Mouse (Mus musculus) kidney, adult 2 months (tissue): ENCODE measurements around the gene Pik3c2b.

ENCODE experiments used
- CTCF ChIP-seq: fragments of 200-500 bp; conservative IDR thresholded peaks from 2 replicates; pipeline ENCODE4 v1.5.1; 2011; ENCODE audit warnings: low read depth, mild to moderate bottlenecking, control low read depth, low read length, moderate library complexity, mixed read lengths; ENCODE audit not compliant: insufficient read depth, insufficient read length
- POLR2A ChIP-seq: fragments of 200-500 bp; IDR thresholded peaks from one replicate; pipeline ENCODE4 v1.6.1; 2011; ENCODE audit warnings: low read depth, low read length, control low read depth

GRCm38 (mm10) chr1:133053034-133053433, 7.6 kb downstream of the Pik3c2b start:
- no peak for TF ChIP-seq POLR2A
- no peak for TF ChIP-seq CTCF
